Mouse (Mus musculus): ENCODE results near the gene Bmper. TPM values are rescaled to one million over a fixed set of nuclear protein-coding genes. Genes with fewer than 3 reads are reported as not detected.

The Bmper gene
- total RNA-seq, 1 experiment from 2014 or later: not detected

DNA sequence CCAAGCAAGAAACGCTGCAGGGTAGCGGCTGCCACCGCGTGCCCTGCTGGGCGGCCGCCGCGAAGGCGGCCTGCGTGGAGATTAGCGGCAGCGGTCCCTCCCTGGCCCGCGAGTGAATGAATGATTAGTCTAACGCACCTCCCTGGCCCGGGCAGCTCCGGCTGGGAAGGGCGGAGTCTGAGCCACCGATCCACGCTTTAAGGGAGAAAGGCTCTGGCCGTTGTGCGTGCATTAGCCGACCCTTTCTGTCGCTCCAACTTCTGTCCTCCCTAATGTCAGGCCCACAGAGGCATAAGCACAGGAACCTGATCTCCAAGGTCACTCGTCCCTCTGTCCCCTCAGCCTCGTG lies 410 bp upstream of the Bmper start:
- ATAC-seq (replicated peaks in 1 of 2; ENCODE audit: insufficient read depth in 1 of 2, low FRiP score in 2 of 2, low TSS enrichment in 1 of 2, low read depth in 1 of 2, poor library complexity in 2 of 2, severe bottlenecking in 2 of 2): peak; percentile 29 to 48; a peak in 3 of 4 replicates

DNA sequence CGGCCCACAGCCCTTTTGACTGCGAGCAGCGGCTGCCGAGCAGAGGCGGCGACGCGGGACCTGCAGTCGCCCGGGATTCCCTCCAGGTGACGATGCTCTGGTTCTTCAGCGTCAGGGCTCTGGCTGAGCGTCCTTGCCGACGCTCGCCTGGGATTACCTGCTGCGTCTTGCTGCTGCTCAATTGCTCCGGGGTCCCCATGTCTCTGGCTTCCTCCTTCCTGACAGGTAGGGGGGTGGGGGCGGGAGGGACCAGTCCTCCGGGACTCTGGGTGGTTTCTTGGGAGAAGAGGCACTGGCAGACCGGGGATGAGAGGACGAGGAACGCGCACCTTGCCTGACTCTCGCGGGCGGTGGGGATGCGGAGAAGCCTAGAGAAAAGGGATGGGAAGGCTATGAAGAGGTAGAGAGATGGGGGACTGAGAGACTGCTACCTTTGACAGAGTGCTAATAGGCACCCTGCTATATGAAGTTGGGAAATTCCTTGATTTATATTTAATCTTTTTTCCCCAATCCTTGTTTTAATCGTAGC lies 737 bp downstream of the Bmper start:
- peak in 1 of 2 experiments; percentile 25; a peak in 3 of 4 replicates for ATAC-seq (replicated peaks in 1 of 2; ENCODE audit: insufficient read depth in 1 of 2, low FRiP score in 2 of 2, low TSS enrichment in 1 of 2, low read depth in 1 of 2, poor library complexity in 2 of 2, severe bottlenecking in 2 of 2)

DNA sequence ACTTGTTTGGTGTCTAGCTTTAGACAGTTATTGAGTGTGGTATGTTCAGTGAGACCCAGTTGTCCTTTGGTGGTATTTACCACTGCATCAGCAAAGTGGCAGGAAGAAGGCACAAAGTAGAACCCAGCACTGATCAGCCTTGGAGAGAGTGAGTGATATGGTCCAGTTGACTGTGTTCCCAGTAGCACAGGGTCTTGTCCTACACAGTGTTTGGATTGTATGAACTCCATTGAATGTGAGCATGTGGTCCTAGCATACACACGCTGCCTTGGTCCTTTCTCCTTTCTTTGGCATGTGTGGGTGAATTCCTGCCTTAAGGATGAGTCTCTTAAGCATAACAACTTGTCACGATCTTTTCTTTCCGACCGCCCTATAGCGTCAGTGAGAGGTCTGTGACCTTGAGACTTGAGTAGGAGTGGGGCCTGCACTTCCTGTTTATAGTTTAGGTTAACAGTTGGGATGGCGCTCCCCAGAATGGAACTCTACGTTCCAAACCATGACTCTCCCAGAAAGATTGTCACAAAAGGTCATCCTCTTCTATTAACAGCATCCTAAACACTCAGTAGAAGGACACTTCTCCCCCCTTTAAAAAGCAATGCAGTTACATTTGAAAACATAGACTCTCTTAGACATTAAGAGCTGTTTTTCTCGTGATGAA lies 10.7 kb downstream of the Bmper start:
- no peak for ATAC-seq (replicated peaks in 1 of 2; ENCODE audit: insufficient read depth in 1 of 2, low FRiP score in 2 of 2, low TSS enrichment in 1 of 2, low read depth in 1 of 2, poor library complexity in 2 of 2, severe bottlenecking in 2 of 2)

DNA sequence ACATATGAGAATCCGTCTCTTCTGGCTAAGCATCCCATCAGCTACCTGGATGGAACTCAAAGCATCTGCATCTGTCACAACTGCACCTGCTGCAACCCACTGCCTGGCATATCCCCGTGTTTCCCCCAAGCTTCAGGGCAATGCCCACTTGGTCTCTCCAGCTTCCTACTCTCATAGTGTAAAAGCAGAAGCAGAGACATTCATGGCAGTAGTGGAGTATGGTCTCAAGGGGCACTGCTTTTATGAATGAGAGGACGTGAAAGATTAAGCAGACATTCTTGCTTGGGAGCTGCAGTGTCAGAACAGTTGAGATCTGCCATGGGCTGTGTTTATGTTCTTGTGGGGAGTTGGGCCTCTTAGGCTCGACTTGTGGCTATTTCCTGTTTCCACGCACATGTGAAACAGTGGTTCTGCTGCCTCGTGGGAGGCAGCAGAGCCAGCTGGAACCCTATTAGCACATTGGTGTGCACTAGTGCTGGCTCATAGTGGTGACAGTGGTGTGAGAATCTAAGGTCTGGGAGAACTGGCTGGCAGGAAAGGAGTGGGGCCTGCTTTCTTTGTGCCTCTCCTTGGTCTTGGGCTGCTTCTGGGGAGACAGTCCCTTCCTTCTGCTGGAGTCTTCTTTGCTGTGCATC lies 12.6 kb downstream of the Bmper start:
- peak; percentile 80 for ATAC-seq (replicated peaks in 1 of 2; ENCODE audit: insufficient read depth in 1 of 2, low FRiP score in 2 of 2, low TSS enrichment in 1 of 2, low read depth in 1 of 2, poor library complexity in 2 of 2, severe bottlenecking in 2 of 2)

DNA sequence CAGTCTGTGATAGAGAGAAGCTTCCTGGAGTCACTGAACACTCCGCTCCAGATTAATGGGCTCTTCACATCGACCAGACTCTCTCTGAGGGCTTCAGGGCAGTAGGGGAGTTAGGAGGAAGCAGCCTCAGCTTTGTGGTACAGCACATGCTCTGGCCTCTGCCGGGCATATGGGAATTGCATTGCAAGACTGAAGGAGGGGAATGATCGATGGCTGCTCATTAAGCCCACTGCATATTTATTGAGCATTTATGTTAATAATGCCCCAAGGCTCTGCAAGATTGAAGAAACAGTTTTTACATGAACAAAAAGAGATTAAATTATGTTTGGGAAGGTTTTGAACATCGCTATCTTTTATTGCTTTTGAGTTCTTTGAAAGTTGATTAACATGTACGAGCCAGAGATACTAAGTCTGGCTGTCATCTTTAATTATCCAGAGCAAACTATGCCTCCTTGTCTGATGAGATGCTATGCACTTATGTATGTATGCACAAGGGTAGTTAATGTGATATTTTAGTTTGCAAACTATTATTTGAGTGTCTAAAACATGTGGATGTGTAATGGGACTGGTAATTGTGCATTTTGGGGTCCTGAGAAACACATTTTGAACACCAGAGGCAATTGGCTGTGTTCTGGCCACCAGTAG lies 13.9 kb downstream of the Bmper start:
- no peak for ATAC-seq (replicated peaks in 1 of 2; ENCODE audit: insufficient read depth in 1 of 2, low FRiP score in 2 of 2, low TSS enrichment in 1 of 2, low read depth in 1 of 2, poor library complexity in 2 of 2, severe bottlenecking in 2 of 2)

DNA sequence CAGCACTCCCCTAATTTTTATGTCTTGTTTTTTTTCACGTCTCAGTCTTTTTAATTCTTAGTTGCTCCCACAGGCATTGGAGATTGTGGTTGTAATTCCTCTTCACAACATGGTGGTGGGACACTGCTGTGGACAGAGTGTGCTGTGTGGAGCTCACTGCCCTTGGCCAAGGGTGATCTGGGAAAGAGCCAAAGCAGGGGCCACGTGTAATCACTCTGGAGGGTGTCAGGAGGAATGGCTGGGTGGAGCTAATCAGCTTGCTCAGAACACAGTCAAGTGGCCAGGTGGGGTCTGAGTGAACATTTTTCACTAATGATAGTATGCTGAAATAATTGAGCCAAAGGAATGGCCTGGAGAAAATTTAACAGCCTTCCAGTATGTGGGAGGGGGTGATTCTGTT lies 16.1 kb downstream of the Bmper start:
- no peak for ATAC-seq (replicated peaks in 1 of 2; ENCODE audit: insufficient read depth in 1 of 2, low FRiP score in 2 of 2, low TSS enrichment in 1 of 2, low read depth in 1 of 2, poor library complexity in 2 of 2, severe bottlenecking in 2 of 2)

DNA sequence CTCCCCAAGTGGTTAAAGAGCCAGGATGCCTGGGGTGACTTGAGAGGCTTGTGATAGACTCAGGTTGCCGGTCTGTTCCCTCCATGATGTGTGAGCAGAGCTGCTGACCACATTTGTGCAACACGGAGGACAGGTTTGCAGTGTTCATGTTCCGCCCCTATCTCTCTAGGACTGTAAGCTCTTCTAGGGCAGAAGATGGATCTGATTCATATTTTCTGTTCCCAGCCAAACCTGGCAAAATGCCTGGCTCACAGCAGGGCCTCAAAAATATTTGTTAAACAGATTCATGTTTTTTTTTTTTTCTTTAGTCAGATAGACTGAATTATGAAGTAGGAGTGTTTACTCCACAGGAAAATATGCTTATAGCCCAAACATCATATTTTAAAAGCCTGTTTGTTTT lies 20.0 kb downstream of the Bmper start:
- ATAC-seq (replicated peaks in 1 of 2; ENCODE audit: insufficient read depth in 1 of 2, low FRiP score in 2 of 2, low TSS enrichment in 1 of 2, low read depth in 1 of 2, poor library complexity in 2 of 2, severe bottlenecking in 2 of 2): no peak

DNA sequence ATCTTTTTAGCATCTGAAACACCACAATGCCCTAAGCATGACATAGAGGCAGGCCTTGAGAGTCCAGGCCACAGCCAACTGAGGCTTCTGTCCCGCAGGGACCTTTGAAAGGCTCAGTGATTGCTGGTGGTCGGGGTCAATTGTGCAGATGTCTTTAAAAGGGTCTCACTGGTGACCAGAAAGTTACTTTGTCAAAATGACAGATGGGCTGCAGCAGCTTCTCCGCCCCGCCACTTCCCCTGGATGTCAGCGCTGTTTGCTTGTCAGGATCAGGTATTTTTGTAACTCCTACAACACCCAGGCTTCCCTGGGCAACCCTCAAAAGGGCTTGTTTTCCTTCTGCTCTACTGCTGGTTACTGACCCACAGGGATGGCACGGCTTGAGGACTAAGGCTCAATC lies 21.0 kb downstream of the Bmper start:
- ATAC-seq (replicated peaks in 1 of 2; ENCODE audit: insufficient read depth in 1 of 2, low FRiP score in 2 of 2, low TSS enrichment in 1 of 2, low read depth in 1 of 2, poor library complexity in 2 of 2, severe bottlenecking in 2 of 2): no peak

DNA sequence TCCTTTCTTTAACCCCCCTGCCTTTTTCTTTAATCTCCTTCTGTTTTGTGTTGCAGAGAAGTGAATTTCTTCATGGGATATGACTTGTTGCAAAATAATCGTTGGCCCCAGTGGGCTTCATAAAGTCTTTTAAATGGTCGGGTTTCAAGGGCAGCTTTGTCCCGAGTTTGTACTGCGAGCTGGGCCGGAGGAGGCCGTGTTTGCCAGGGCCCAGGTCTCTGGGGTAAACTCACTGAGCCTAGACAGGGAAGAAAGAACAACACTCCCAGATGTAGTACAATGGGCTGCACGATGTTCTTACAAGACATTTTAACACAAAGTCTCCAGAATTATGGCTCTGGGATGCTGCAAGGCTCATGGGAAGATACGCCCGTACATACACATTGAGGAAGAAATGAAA lies 23.5 kb downstream of the Bmper start:
- no peak for ATAC-seq (replicated peaks in 1 of 2; ENCODE audit: insufficient read depth in 1 of 2, low FRiP score in 2 of 2, low TSS enrichment in 1 of 2, low read depth in 1 of 2, poor library complexity in 2 of 2, severe bottlenecking in 2 of 2)

DNA sequence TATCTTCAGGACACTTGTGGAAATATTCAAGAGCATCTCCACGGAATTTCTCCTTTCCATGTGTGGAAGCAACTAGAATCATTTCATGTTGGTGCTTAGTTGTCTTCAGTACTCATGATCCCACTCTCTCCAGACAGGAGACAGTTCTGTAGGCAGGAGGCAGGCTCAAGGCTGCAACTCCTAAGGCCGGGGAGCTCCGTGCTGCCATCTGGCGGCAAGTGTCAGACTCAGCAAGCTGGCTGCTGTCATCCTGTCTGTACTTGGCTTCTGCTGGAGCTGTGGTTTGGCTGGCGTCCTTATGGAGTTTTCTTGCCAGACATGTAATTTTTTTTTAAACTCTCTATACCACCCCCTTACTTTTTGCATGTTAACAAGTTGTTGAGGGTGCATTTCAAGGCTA lies 27.1 kb downstream of the Bmper start:
- peak; percentile 75 to 86 for ATAC-seq (replicated peaks in 1 of 2; ENCODE audit: insufficient read depth in 1 of 2, low FRiP score in 2 of 2, low TSS enrichment in 1 of 2, low read depth in 1 of 2, poor library complexity in 2 of 2, severe bottlenecking in 2 of 2)

DNA sequence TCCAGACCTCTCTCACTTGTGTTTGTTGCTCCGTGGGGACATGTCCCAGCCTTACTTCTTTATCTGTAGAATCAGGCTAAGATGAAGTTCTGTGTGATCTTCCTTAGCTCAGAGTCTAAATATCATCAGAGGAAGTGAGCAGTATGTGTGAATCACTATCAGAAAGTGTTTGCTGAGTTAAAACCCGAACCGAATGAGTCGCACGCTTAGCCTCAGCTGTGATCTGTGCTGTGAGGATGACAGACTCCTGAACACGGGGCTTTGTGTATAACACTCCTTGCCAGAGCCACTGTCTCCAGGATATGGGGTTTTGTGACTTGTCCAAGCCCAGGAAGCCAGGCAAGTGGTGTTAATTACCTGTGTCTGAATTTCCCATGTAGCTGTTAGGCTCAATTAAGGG lies 28.1 kb downstream of the Bmper start:
- no peak for ATAC-seq (replicated peaks in 1 of 2; ENCODE audit: insufficient read depth in 1 of 2, low FRiP score in 2 of 2, low TSS enrichment in 1 of 2, low read depth in 1 of 2, poor library complexity in 2 of 2, severe bottlenecking in 2 of 2)

DNA sequence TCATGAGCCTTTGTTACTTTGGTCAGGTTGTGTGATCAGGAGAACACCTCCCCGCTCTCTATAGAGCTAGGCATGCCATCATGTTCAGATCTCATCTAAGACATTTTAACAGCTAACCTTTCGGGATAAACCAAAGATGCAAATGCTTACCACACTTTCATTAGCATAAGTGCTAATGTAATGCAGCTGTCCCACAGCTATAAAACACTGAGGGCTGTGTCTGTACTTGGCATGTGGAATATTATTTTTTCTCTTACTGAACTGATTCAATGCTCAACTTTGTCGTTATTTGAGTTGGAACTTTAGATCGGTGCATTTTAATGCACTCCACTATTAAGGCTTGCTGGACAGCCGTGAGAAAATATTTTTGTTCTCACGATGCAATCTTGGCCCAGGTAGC lies 30.7 kb downstream of the Bmper start:
- ATAC-seq (replicated peaks in 1 of 2; ENCODE audit: insufficient read depth in 1 of 2, low FRiP score in 2 of 2, low TSS enrichment in 1 of 2, low read depth in 1 of 2, poor library complexity in 2 of 2, severe bottlenecking in 2 of 2): no peak

DNA sequence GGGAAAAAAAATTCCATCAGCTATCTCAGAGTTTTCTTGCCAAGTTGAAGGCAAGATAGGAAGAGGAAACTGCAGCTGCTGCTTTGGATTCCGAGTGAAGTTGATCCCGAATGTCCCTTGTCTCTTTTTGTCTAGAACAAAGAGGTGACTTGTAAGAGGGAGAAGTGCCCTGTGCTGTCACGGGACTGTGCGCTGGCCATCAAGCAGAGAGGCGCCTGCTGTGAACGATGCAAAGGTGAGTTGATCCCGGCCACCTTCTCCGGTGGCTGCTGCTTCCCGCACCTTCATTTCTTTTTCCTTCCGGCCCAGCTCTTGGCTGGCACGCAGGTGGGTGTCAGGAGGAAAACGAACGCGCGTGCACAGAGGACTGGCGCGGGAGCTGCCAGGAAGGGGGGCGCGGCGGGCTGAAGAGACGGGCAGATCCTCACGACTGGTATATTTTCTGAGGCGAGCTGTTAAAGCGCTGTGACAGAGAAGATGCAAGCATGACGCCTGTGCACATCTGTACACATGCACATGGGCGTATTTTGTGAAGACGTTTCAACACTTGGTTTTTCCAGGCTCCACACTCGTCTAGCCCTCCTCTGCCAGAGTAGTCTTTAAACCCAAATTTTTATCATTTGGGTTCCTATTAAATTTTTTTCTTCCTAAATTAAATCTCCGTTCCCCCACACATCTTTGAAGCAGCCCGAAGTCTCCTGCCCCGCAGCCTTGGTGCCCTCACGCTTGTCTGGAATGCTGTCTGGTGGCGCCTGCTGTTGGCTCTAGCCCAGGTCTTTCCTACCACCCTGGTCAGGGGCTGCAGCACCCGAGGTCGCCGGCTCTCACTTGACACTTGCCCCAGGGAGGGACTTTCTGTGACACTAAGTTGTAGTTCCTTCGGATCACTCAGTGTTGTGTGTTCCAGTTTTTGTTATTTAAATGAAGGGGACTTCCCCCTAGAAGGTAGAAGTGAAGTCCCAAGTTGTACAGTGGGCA lies 31.6 kb downstream of the Bmper start:
- no peak for ATAC-seq (replicated peaks in 1 of 2; ENCODE audit: insufficient read depth in 1 of 2, low FRiP score in 2 of 2, low TSS enrichment in 1 of 2, low read depth in 1 of 2, poor library complexity in 2 of 2, severe bottlenecking in 2 of 2)

DNA sequence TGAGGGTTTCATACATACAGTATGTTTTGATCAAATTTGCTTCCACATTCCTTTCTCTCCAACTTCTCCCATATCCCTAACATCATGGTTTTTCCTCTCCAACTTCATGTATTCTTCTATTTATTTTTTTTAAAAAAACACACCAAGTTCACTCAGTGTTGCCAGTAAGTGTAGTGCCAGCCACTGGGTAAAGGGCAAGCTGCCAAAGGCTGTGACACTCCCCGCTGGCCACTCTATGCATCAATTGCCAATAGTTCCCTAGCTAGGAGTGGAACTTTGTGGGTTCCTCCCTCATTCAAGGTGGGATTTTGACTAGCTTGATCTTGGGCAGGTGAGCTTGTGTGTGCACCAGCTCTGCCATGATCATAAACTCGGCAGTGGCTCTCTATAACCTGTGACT lies 33.0 kb downstream of the Bmper start:
- ATAC-seq (replicated peaks in 1 of 2; ENCODE audit: insufficient read depth in 1 of 2, low FRiP score in 2 of 2, low TSS enrichment in 1 of 2, low read depth in 1 of 2, poor library complexity in 2 of 2, severe bottlenecking in 2 of 2): no peak

DNA sequence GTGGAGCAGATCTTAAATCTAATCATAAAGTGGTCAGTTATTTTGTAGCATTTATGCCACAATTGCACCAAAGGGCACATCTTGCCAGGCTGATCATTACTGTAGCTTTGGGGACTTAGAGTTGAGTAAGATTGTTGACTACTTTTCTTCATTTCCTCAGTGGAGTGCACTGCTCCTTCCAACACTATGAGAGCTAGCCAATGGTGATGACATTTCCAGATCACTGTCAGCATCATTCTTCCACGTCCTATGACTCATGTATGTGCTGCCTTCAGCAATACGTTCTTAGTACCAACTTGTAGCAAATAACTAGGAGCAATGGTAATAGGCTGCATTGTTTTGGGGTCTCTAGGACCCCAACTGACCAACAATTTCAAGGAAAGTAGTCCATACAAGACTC lies 33.7 kb downstream of the Bmper start:
- no peak for ATAC-seq (replicated peaks in 1 of 2; ENCODE audit: insufficient read depth in 1 of 2, low FRiP score in 2 of 2, low TSS enrichment in 1 of 2, low read depth in 1 of 2, poor library complexity in 2 of 2, severe bottlenecking in 2 of 2)

DNA sequence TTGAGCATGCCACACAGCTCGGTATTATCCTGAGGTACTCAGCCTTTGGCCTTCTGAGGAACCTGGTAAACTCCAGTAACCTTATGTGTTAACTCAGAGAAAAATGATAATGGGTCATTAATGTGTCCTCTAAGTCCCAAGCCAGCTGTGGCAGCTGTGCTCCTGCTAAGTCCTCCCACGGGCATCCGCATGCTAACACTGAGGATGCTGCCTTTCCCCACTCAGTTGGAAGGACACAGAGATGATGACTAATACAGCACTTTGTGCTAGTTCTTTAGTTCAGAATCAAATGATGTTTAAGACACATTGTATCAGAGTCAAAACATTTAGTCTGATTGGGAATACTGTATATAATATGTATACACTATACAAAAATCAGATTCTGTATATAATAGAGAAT lies 39.0 kb downstream of the Bmper start:
- no peak for ATAC-seq (replicated peaks in 1 of 2; ENCODE audit: insufficient read depth in 1 of 2, low FRiP score in 2 of 2, low TSS enrichment in 1 of 2, low read depth in 1 of 2, poor library complexity in 2 of 2, severe bottlenecking in 2 of 2)

DNA sequence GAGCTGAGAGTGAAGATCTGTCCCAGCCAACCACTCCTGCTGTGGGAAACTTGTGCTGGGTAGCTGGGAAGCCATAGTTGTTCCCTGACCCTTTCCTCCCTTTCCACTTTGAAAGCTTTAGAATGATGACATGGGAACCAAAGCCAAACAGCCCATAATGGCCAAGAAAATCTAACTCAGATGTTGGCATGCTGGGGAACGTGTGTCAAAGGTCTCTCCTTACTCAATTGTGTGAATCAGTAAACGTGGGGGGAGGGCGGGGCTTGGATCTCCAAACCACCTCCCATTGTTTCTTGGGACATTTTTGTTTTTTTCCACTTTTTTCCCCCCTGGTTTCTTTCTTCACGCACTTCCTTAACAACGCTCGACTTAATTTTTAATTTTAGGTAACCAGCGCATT lies 40.0 kb downstream of the Bmper start:
- no peak for ATAC-seq (replicated peaks in 1 of 2; ENCODE audit: insufficient read depth in 1 of 2, low FRiP score in 2 of 2, low TSS enrichment in 1 of 2, low read depth in 1 of 2, poor library complexity in 2 of 2, severe bottlenecking in 2 of 2)

DNA sequence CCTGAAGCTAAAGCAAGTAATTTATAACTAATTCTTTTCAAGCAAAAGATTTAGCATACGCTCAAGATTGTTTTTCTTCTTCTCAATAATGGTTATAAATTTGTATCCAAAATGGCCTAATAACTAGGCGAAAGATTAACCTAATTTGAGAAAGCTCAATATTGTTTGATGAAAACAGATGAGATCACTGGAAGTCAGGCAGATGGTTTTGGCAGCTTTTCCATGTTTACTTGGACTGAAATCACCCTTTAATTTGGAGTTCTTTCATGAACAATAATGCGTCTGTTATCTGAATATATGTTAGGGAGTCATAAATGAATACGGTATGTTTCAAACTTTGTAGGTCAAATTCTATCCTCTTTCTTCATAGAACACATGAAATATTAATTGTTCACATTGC lies 41.6 kb downstream of the Bmper start:
- ATAC-seq (replicated peaks in 1 of 2; ENCODE audit: insufficient read depth in 1 of 2, low FRiP score in 2 of 2, low TSS enrichment in 1 of 2, low read depth in 1 of 2, poor library complexity in 2 of 2, severe bottlenecking in 2 of 2): no peak

All from hematopoietic stem cell, adult 5-6 weeks (primary cell).